Mouse (Mus musculus): ENCODE measurements around the gene Ublcp1.

Gene Ublcp1

DNA sequence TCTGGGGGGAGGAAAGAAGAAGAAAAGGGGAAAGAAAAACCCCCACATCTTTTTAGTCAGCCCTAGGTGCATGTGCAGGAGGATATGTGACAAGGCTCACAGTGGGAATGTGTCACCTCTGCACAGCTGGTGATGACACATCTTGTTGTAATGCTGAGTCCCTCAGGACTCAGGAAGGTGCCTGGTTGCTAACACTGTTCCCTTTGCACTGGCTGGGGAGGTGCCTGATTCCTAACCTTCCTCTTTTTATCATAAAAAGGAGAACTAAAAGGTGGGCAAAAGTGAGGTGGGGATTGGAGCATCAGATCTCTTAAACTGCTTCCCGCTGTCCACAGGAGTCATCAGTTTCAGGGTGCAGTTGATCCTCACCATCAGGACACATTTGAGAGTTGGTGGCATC, 52.9 kb downstream of the Ublcp1 start:
- DNase-seq (ENCODE audit: low spot score) = no peak

DNA sequence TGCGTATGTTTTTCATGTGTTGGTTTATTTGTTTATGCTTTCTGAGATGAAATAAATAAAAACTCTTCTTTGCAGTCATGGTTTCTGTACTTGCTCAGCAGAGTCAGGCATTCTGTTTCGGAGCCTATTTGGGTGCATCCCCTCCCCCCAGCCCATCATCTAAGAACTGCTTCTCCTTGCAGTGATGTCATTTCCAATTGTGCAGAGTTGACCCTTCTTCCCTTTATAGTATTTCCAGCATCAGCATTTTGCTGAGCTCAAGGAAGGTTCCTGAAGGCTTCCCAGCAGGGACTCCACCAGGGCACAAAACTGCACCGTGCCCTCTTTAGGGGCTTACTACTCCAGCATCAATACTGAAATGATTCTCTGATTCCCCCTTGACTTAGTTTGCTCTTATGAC, 55.7 kb downstream of the Ublcp1 start:
- no peak for DNase-seq (ENCODE audit: low spot score)

- no peak for DNase-seq (ENCODE audit: low spot score)
Measured at GRCm38 (mm10) chr11:44413371-44413770, 56.9 kb downstream of the Ublcp1 start.

GRCm38 (mm10) chr11:44412276-44412675, 58.0 kb downstream of the Ublcp1 start:
- DNase-seq (ENCODE audit: low spot score) = no peak

DNA sequence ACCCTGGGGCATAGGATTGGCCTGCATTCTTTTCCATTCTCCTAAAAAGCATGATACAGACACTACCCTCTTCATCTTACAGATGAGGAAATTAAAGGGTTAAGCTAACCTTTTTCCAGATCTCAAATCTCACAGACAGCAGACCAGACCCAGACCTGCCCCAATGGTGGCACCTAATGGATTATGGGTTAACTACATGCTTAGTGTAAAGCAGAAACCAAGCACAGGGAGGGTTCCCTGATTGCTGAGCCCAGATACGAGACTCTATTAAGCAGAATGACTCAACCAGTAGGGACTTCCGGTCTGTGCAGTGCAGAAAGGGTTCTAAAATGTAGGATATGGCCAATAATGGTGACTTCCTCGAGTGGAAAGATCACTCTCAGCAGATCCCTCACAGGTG, 59.9 kb downstream of the Ublcp1 start:
- DNase-seq (ENCODE audit: low spot score) = no peak

GRCm38 (mm10) chr11:44408626-44409025, 61.7 kb downstream of the Ublcp1 start:
- DNase-seq (ENCODE audit: low spot score) = no peak

DNA sequence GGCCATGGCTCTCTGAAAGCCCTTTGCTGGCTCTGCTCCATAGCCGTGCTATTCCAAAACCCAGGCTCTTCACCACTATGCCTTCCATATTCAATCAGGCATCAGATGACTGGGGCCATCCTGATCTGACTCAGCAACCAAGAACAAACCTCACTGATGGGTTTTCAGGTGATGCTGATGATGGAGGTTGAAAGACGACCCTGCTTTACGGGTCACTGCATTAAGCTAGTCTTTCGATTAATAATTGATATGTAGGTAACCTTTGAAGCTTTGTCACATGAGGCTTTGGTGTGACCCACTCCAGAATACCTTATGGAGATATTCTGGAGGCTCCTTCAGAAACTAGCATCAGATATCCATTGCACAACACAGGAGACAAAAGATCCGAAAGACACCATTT, 63.8 kb downstream of the Ublcp1 start:
- DNase-seq (ENCODE audit: low spot score) = no peak

GRCm38 (mm10) chr11:44405961-44406360, 64.3 kb downstream of the Ublcp1 start:
- DNase-seq (ENCODE audit: low spot score) = no peak

DNA sequence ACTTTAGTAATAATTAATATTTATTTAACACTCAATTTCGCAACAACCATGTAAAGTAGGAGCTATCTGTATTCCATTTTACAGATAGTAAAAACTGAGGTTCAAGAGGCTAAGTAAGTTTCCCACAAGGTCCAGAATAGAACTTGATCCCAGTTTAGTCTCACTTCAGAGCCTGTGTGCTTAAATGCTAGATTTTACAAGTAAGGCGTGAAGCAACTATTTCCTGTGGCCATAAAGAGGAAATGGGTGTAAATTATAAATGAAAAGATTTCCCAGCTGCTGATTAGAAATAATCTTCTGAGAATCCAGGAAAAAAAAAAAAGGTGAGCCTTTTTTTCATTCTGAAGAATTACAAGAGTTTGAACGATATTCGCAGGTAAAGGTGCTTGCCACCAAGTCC, 65.2 kb downstream of the Ublcp1 start:
- DNase-seq (ENCODE audit: low spot score) = no peak
